Mouse (Mus musculus): ENCODE data around the gene Hnrnpm. TPM values are rescaled to one million over a fixed set of nuclear protein-coding genes. Genes with fewer than 3 reads are reported as not detected.
A peak's percentile ranks its signal among the peaks of the same experiment; 100 is the strongest.

The Hnrnpm gene
- total and polyA plus RNA-seq, 2 experiments from 2014 or later, result 54.3 to 139 TPM

- H3K36me3 ChIP-seq (replicated peaks; ENCODE audit: control insufficient read depth, insufficient read depth, low read length), result peaks cover 14% of the 10 kb centered on the region
- TF ChIP-seq EP300 (IDR thresholded peaks at IDR 0.05; ENCODE audit: low read depth) (no peak), CTCF (IDR thresholded peaks at IDR 0.05; ENCODE audit: low read depth) (no peak)
- no peaks in the 10 kb centered on the region for H3K27me3 ChIP-seq (ENCODE audit: control insufficient read depth, insufficient read depth, low read length)
- ATAC-seq (ENCODE audit: insufficient read depth, low read depth) (no peak), DNase-seq (ENCODE audit: low spot score) (no peak)
- no peaks in the 10 kb centered on the region for H3K9me3 ChIP-seq (replicated peaks; ENCODE audit: control insufficient read depth, low read length)
- no peak within 1 kb of the TSS for H3K27ac ChIP-seq (ENCODE audit: low read depth)
- WGBS, result 66% methylated on average over 4 of the region's 4 CpGs
- no peaks in the 10 kb centered on the region for H3K4me1 ChIP-seq (ENCODE audit: control insufficient read depth, insufficient read depth)
- H3K4me3 ChIP-seq (ENCODE audit: low read depth, low read length), result no peak within 1 kb of the TSS
- H3K4me2 ChIP-seq (ENCODE audit: low read depth, low read length), result no peak within 1 kb of the TSS
- H3K9ac ChIP-seq (replicated peaks; ENCODE audit: low read depth, low read length), result no peak within 1 kb of the TSS
These were observed 49.0 kb downstream of the Hnrnpm start, which contains the start of gene Pram1 for GRCm38 (mm10) chr17:33637516-33638276. Gene Pram1 (plus strand): TSS chr17:33638056.

GRCm38 (mm10) chr17:33637038-33637437 lies 49.6 kb downstream of the Hnrnpm start:
- Histone ChIP-seq H3K4me2 (ENCODE audit: low read depth, low read length) (no peak overlapping the region), H3K4me1 (ENCODE audit: control insufficient read depth, insufficient read depth) (no peaks in the 10 kb centered on the region), H3K36me3 (replicated peaks; ENCODE audit: control insufficient read depth, insufficient read depth, low read length) (peaks cover 9% of the 10 kb centered on the region; the same call in 1 of the 2 replicates), H3K9ac (replicated peaks; ENCODE audit: low read depth, low read length) (no peak overlapping the region), H3K27ac (ENCODE audit: low read depth) (no peak overlapping the region), H3K4me3 (ENCODE audit: low read depth, low read length) (no peak overlapping the region), H3K27me3 (ENCODE audit: control insufficient read depth, insufficient read depth, low read length) (no peaks in the 10 kb centered on the region), H3K9me3 (replicated peaks; ENCODE audit: control insufficient read depth, low read length) (no peaks in the 10 kb centered on the region)
- WGBS, result 56% methylated on average over 2 of the region's 2 CpGs
- no peak for DNase-seq (ENCODE audit: low spot score)
- TF ChIP-seq EP300 (IDR thresholded peaks at IDR 0.05; ENCODE audit: low read depth) (no peak), CTCF (IDR thresholded peaks at IDR 0.05; ENCODE audit: low read depth) (no peak)
- ATAC-seq (ENCODE audit: insufficient read depth, low read depth), result no peak

GRCm38 (mm10) chr17:33631796-33632195 lies 54.9 kb downstream of the Hnrnpm start:
- Histone ChIP-seq H3K4me3 (ENCODE audit: low read depth, low read length) (no peak overlapping the region), H3K27me3 (ENCODE audit: control insufficient read depth, insufficient read depth, low read length) (no peaks in the 10 kb centered on the region), H3K27ac (ENCODE audit: low read depth) (no peak overlapping the region), H3K36me3 (replicated peaks; ENCODE audit: control insufficient read depth, insufficient read depth, low read length) (0 out of 2 replicates have a peak, but pooled peaks cover 5% of the 10 kb centered on the region), H3K4me1 (ENCODE audit: control insufficient read depth, insufficient read depth) (peaks cover 15% of the 10 kb centered on the region; the same call in 1 of the 2 replicates), H3K9ac (replicated peaks; ENCODE audit: low read depth, low read length) (no peak overlapping the region), H3K4me2 (ENCODE audit: low read depth, low read length) (no peak overlapping the region), H3K9me3 (replicated peaks; ENCODE audit: control insufficient read depth, low read length) (no peaks in the 10 kb centered on the region)
- TF ChIP-seq CTCF (IDR thresholded peaks at IDR 0.05; ENCODE audit: low read depth) (no peak), EP300 (IDR thresholded peaks at IDR 0.05; ENCODE audit: low read depth) (no peak)
- 62% methylated on average over 5 of the region's 5 CpGs for WGBS
- DNase-seq (ENCODE audit: low spot score) (no peak), ATAC-seq (ENCODE audit: insufficient read depth, low read depth) (no peak)

- H3K9me3 ChIP-seq (replicated peaks; ENCODE audit: control insufficient read depth, low read length), result no peaks in the 10 kb centered on the region
- H3K4me2 ChIP-seq (ENCODE audit: low read depth, low read length), result no peak overlapping the region
- no peak overlapping the region for H3K9ac ChIP-seq (replicated peaks; ENCODE audit: low read depth, low read length)
- no peak for ATAC-seq (ENCODE audit: insufficient read depth, low read depth)
- H3K27ac ChIP-seq (ENCODE audit: low read depth), result no peak overlapping the region
- peaks cover 15% of the 10 kb centered on the region; the same call in 1 of the 2 replicates for H3K4me1 ChIP-seq (ENCODE audit: control insufficient read depth, insufficient read depth)
- H3K4me3 ChIP-seq (ENCODE audit: low read depth, low read length), result no peak overlapping the region
- 93% methylated on average over 9 of the region's 9 CpGs for WGBS
- no peaks in the 10 kb centered on the region for H3K27me3 ChIP-seq (ENCODE audit: control insufficient read depth, insufficient read depth, low read length)
- 0 out of 2 replicates have a peak, but pooled peaks cover 5% of the 10 kb centered on the region for H3K36me3 ChIP-seq (replicated peaks; ENCODE audit: control insufficient read depth, insufficient read depth, low read length)
- TF ChIP-seq EP300 (IDR thresholded peaks at IDR 0.05; ENCODE audit: low read depth) (no peak), CTCF (IDR thresholded peaks at IDR 0.05; ENCODE audit: low read depth) (no peak)
- no peak for DNase-seq (ENCODE audit: low spot score)
These were observed 55.4 kb downstream of the Hnrnpm start for GRCm38 (mm10) chr17:33631236-33631635.

- DNase-seq (ENCODE audit: low spot score), result peak; percentile 5
- H3K36me3 ChIP-seq (replicated peaks; ENCODE audit: control insufficient read depth, insufficient read depth, low read length), result 0 out of 2 replicates have a peak, but pooled peaks cover 5% of the 10 kb centered on the region
- H3K4me2 ChIP-seq (ENCODE audit: low read depth, low read length), result peak overlapping the region; percentile 67
- H3K27ac ChIP-seq (ENCODE audit: low read depth), result no peak overlapping the region
- no peaks in the 10 kb centered on the region for H3K9me3 ChIP-seq (replicated peaks; ENCODE audit: control insufficient read depth, low read length)
- no peak for ATAC-seq (ENCODE audit: insufficient read depth, low read depth)
- TF ChIP-seq EP300 (IDR thresholded peaks at IDR 0.05; ENCODE audit: low read depth) (no peak), CTCF (IDR thresholded peaks at IDR 0.05; ENCODE audit: low read depth) (no peak)
- no peak overlapping the region for H3K4me3 ChIP-seq (ENCODE audit: low read depth, low read length)
- H3K27me3 ChIP-seq (ENCODE audit: control insufficient read depth, insufficient read depth, low read length), result no peaks in the 10 kb centered on the region
- peaks cover 15% of the 10 kb centered on the region; the same call in 1 of the 2 replicates for H3K4me1 ChIP-seq (ENCODE audit: control insufficient read depth, insufficient read depth)
- H3K9ac ChIP-seq (replicated peaks; ENCODE audit: low read depth, low read length), result 0 out of 2 replicates have a peak overlapping the region, but pooled peaks have one; percentile 70
- 78% methylated on average over 13 of the region's 13 CpGs for WGBS
These were observed 56.3 kb downstream of the Hnrnpm start for GRCm38 (mm10) chr17:33630171-33630895.
